ENCODE assay signal across 8 mouse cellular contexts in the genomic region with DNA sequence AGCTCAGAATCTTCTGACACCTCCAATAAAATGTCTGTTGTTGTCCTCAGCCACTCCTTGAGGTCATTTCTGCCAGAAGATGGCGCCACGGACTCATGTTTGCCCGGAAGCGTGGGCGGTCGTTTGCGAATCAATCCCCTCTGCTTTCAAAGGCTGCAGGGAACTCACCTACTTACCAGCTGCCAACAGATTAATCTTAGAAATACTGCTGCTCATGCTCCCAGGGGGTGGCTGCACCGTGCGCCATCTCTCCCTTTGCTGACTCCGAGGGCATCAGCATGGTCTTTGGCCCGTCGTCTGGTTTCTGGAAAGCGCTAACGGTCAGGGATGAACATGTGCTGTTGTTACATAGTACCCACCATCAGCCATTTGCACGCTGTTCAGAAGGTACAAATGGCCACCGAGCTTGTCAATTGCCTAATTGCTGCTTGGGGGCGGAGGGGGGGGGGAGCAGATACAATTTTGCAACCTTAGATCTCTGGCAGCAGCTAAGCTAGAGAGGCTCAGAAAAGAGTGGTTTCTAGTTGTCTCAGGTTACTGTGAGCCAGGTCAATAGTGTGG. TPM values are rescaled to one million over a fixed set of nuclear protein-coding genes. Genes with fewer than 3 reads are reported as not detected.
DNase-seq lines count a peak whose midpoint lies in the region; ATAC-seq and TF ChIP-seq lines count a peak whose summit lies in the region.

No protein-coding gene starts in this region.

- DNase-seq in A20 (ENCODE audit: low read depth, low spot score) = peak; percentile 85
- DNase-seq in adrenal gland, postnatal 4 days (ENCODE audit: low spot score in 2 of 2) = peak; percentile 67 to 75
- peak; percentile 93 for DNase-seq in embryonic facial prominence, embryonic 14.5 days (ENCODE audit: low spot score)
- DNase-seq in heart, embryonic 10.5 days (ENCODE audit: low spot score) = peak; percentile 95
- peak; percentile 85 for DNase-seq in limb, embryonic 14.5 days (ENCODE audit: low spot score)
- DNase-seq in midbrain, postnatal 0 days (ENCODE audit: low spot score) = peak; percentile 92
- DNase-seq in spleen, postnatal 36 days (ENCODE audit: low spot score in 2 of 2) = peak; percentile 80 to 85

- H3K9me3 ChIP-seq in embryonic facial prominence, embryonic 14.5 days (ENCODE audit: control insufficient read depth, low read length) = no peaks in the 10 kb centered on the region
- H3K9me3 ChIP-seq in heart, embryonic 10.5 days = no peaks in the 10 kb centered on the region
- no peaks in the 10 kb centered on the region for H3K9me3 ChIP-seq in kidney, embryonic 14.5 days (ENCODE audit: control insufficient read depth, low read length)
- H3K9me3 ChIP-seq in limb, embryonic 14.5 days (ENCODE audit: control insufficient read depth, low read length) = no peaks in the 10 kb centered on the region
- no peaks in the 10 kb centered on the region for H3K9me3 ChIP-seq in midbrain, postnatal 0 days (ENCODE audit: low read length)

- peak; percentile 94 for TF ChIP-seq CTCF in midbrain, postnatal 0 days (IDR thresholded peaks at IDR 0.05)

- peak overlapping the region; percentile 38 for H3K4me3 ChIP-seq in embryonic facial prominence, embryonic 14.5 days (ENCODE audit: low read depth, low read length)
- H3K4me3 ChIP-seq in heart, embryonic 10.5 days = peak overlapping the region; percentile 50
- peak overlapping the region; percentile 26; the same call in 1 of the 2 replicates for H3K4me3 ChIP-seq in kidney, embryonic 14.5 days (ENCODE audit: low read length)
- H3K4me3 ChIP-seq in limb, embryonic 14.5 days (replicated peaks; ENCODE audit: low read length) = peak overlapping the region; percentile 31
- peak overlapping the region; percentile 33 for H3K4me3 ChIP-seq in midbrain, postnatal 0 days (ENCODE audit: low read depth, low read length)

- no peak for TF ChIP-seq POLR2A in limb, embryonic 14.5 days (IDR thresholded peaks at IDR 0.05; ENCODE audit: borderline replicate concordance, extremely low read depth, insufficient read depth, insufficient read length)

- H3K36me3 ChIP-seq in embryonic facial prominence, embryonic 14.5 days (ENCODE audit: control insufficient read depth, insufficient read depth, low read length) = no peaks in the 10 kb centered on the region
- H3K36me3 ChIP-seq in heart, embryonic 10.5 days = no peaks in the 10 kb centered on the region
- no peaks in the 10 kb centered on the region for H3K36me3 ChIP-seq in kidney, embryonic 14.5 days (ENCODE audit: control insufficient read depth, insufficient read depth, low read length)
- no peaks in the 10 kb centered on the region for H3K36me3 ChIP-seq in limb, embryonic 14.5 days (ENCODE audit: control insufficient read depth, insufficient read depth, low read length)
- no peaks in the 10 kb centered on the region for H3K36me3 ChIP-seq in midbrain, postnatal 0 days (ENCODE audit: insufficient read depth, low read length)

- H3K27ac ChIP-seq in embryonic facial prominence, embryonic 14.5 days (replicated peaks; ENCODE audit: low read depth, low read length) = 0 out of 2 replicates have a peak overlapping the region, but pooled peaks have one; percentile 22
- H3K27ac ChIP-seq in heart, embryonic 10.5 days = peak overlapping the region; percentile 83
- H3K27ac ChIP-seq in kidney, embryonic 14.5 days (ENCODE audit: low read depth, low read length) = no peak overlapping the region
- H3K27ac ChIP-seq in limb, embryonic 14.5 days (replicated peaks; ENCODE audit: low read depth, low read length) = no peak overlapping the region
- no peak overlapping the region for H3K27ac ChIP-seq in midbrain, postnatal 0 days (ENCODE audit: low read depth, low read length)

- WGBS in embryonic facial prominence, embryonic 14.5 days = 2% methylated on average over 17 of the region's 17 CpGs
- under 1% methylated on average over 17 of the region's 17 CpGs for WGBS in heart, embryonic 10.5 days
- 1% methylated on average over 17 of the region's 17 CpGs for WGBS in kidney, embryonic 14.5 days
- WGBS in limb, embryonic 14.5 days = 1% methylated on average over 17 of the region's 17 CpGs
- WGBS in midbrain, postnatal 0 days = 0% methylated on average over 17 of the region's 17 CpGs

- 0 out of 2 replicates have a peak, but pooled peaks cover 7% of the 10 kb centered on the region for H3K4me1 ChIP-seq in embryonic facial prominence, embryonic 14.5 days (ENCODE audit: control insufficient read depth, insufficient read depth, low read length)
- peaks cover 33% of the 10 kb centered on the region for H3K4me1 ChIP-seq in heart, embryonic 10.5 days
- H3K4me1 ChIP-seq in kidney, embryonic 14.5 days (ENCODE audit: control insufficient read depth, insufficient read depth, low read length) = no peaks in the 10 kb centered on the region
- peaks cover 5% of the 10 kb centered on the region; the same call in 1 of the 2 replicates for H3K4me1 ChIP-seq in limb, embryonic 14.5 days (ENCODE audit: control insufficient read depth, insufficient read depth, low read length)
- H3K4me1 ChIP-seq in midbrain, postnatal 0 days (ENCODE audit: insufficient read depth, low read length) = no peaks in the 10 kb centered on the region

- H3K27me3 ChIP-seq in embryonic facial prominence, embryonic 14.5 days (replicated peaks; ENCODE audit: control insufficient read depth, insufficient read depth, low read length) = no peaks in the 10 kb centered on the region
- no peaks in the 10 kb centered on the region for H3K27me3 ChIP-seq in heart, embryonic 10.5 days (ENCODE audit: insufficient read depth, poor library complexity, severe bottlenecking)
- H3K27me3 ChIP-seq in kidney, embryonic 14.5 days (ENCODE audit: control insufficient read depth, insufficient read depth, low read length) = no peaks in the 10 kb centered on the region
- H3K27me3 ChIP-seq in limb, embryonic 14.5 days (ENCODE audit: control insufficient read depth, insufficient read depth, low read length) = 0 out of 2 replicates have a peak, but pooled peaks cover 3% of the 10 kb centered on the region
- H3K27me3 ChIP-seq in midbrain, postnatal 0 days (ENCODE audit: insufficient read depth, low read length) = no peaks in the 10 kb centered on the region

- H3K4me2 ChIP-seq in embryonic facial prominence, embryonic 14.5 days (ENCODE audit: low read depth, low read length) = peak overlapping the region; percentile 68
- peak overlapping the region; percentile 58 for H3K4me2 ChIP-seq in kidney, embryonic 14.5 days (replicated peaks; ENCODE audit: low read depth, low read length)
- peak overlapping the region; percentile 50 for H3K4me2 ChIP-seq in limb, embryonic 14.5 days (replicated peaks; ENCODE audit: low read depth, low read length, severe bottlenecking)
- H3K4me2 ChIP-seq in midbrain, postnatal 0 days (ENCODE audit: low read depth, low read length, poor library complexity, severe bottlenecking) = peak overlapping the region; percentile 62

- ATAC-seq in embryonic facial prominence, embryonic 14.5 days (ENCODE audit: low read depth) = peak; percentile 77
- ATAC-seq in kidney, embryonic 14.5 days (ENCODE audit: low FRiP score, low TSS enrichment) = peak; percentile 76
- ATAC-seq in limb, embryonic 14.5 days (ENCODE audit: low FRiP score, low read depth) = peak; percentile 68; the same call in 1 of the 2 replicates
- peak; percentile 75 for ATAC-seq in midbrain, postnatal 0 days (ENCODE audit: low FRiP score)

- peak overlapping the region; percentile 51 for H3K9ac ChIP-seq in embryonic facial prominence, embryonic 14.5 days (ENCODE audit: low read depth, low read length)
- peak overlapping the region; percentile 47; the same call in 1 of the 2 replicates for H3K9ac ChIP-seq in kidney, embryonic 14.5 days (ENCODE audit: low read depth, low read length)
- peak overlapping the region; percentile 49; the same call in 1 of the 2 replicates for H3K9ac ChIP-seq in limb, embryonic 14.5 days (ENCODE audit: low read depth, low read length, severe bottlenecking)
- H3K9ac ChIP-seq in midbrain, postnatal 0 days (replicated peaks; ENCODE audit: low read length, poor library complexity, severe bottlenecking) = peak overlapping the region; percentile 30; the same call in 1 of the 2 replicates

RNA-seq across cellular contexts. Expression of a gene that starts 39.8 kb away (rescaled TPM):
- total RNA-seq in adrenal gland, postnatal 4 days (2021) = 1 to 10 TPM; 1.5 to 2.0 TPM
- 1.3 and 1.4 TPM in 2 replicates for polyA plus RNA-seq in embryonic facial prominence, embryonic 14.5 days (2014; fragmentation: Nextera tagmentation; extraction: Ambion mirVana)
- 7.6 and 11.1 TPM in 2 replicates for polyA plus RNA-seq in heart, embryonic 10.5 days (2016; fragmentation: Nextera tagmentation; extraction: Ambion mirVana)
- 3.4 and 4.6 TPM in 2 replicates for polyA plus RNA-seq in kidney, embryonic 14.5 days (2014; fragmentation: Nextera tagmentation; extraction: Ambion mirVana)
- 0.57 and 0.60 TPM in 2 replicates for polyA plus RNA-seq in limb, embryonic 14.5 days (2012; rRNA removed)
- polyA plus RNA-seq in limb, embryonic 14.5 days (2014; fragmentation: Nextera tagmentation; extraction: Ambion mirVana) = 0.46 and 0.87 TPM in 2 replicates
- 0.66 and 0.93 TPM in 2 replicates for total RNA-seq in midbrain, postnatal 0 days (2014; rRNA removed)
- 0.25 and 0.32 TPM in 2 replicates for polyA plus RNA-seq in midbrain, postnatal 0 days (2015; fragmentation: Nextera tagmentation; extraction: Ambion mirVana)

Comparison
In these comparisons a context has a peak if more than half of its experiments do, and no peak if none do; other contexts are left out.
1. H3K27ac ChIP-seq: peak in embryonic facial prominence, embryonic 14.5 days (single experiment) and heart, embryonic 10.5 days (single experiment); none in kidney, embryonic 14.5 days (single experiment), limb, embryonic 14.5 days (single experiment) and midbrain, postnatal 0 days (single experiment).
2. Peak in every context shown above with its lines, with median percentiles within 50 percentile points of each other: DNase-seq, ATAC-seq, H3K4me2 ChIP-seq, H3K4me3 ChIP-seq and H3K9ac ChIP-seq.